In genomic region chr9:95822531-95822930, GRCm38 (mm10) we compare ENCODE assay signal across 26 mouse cellular contexts. TPM values are rescaled to one million over a fixed set of nuclear protein-coding genes. Genes with fewer than 3 reads are reported as not detected.
DNase-seq lines count a peak whose midpoint lies in the region; ATAC-seq lines count a peak whose summit lies in the region.
"Had no signal": no experiment of that assay in that cellular context is flagged by ENCODE, and none has a peak within 500 bp of the region (broad histone marks: within the 10 kb centered on the region; RNA-seq: fewer than 3 reads in every experiment).

No protein-coding gene starts in this region.

- 0 out of 2 replicates have a peak overlapping the region, but pooled peaks have one; percentile 53 for H3K27ac ChIP-seq in limb, embryonic 12.5 days
- no peak overlapping the region for H3K27ac ChIP-seq in limb, embryonic 10.5 days
- H3K27ac ChIP-seq: embryonic facial prominence, embryonic 13.5 days; embryonic facial prominence, embryonic 15.5 days; forebrain, embryonic 10.5 days; forebrain, embryonic 12.5 days; forebrain, embryonic 15.5 days had no signal

- no peak for DNase-seq in frontal cortex, postnatal 25 days (ENCODE audit: low spot score in 2 of 2)
- DNase-seq in limb, embryonic 10.5 days (ENCODE audit: low spot score) = no peak
- peak; percentile 45 for DNase-seq in brain, adult 2 months (ENCODE audit: low read depth, low spot score)
- DNase-seq in kidney, adult 18-20 months = no peak
- DNase-seq in spleen, postnatal 10 days (ENCODE audit: low spot score in 2 of 2) = no peak
- DNase-seq: adrenal gland, adult 8-10 months; adrenal gland, postnatal 14 days; adrenal gland, postnatal 36 days; cerebellum, adult 11 months; cerebellum, adult 18-20 months; cerebellum, adult 8-10 months; cerebellum, adult 9-11 months; cerebellum, postnatal 14 days; cerebellum, postnatal 36 days; embryo, embryonic 11 days had no signal

- H3K4me3 ChIP-seq in limb, embryonic 12.5 days (replicated peaks) = no peak overlapping the region
- H3K4me3 ChIP-seq in limb, embryonic 10.5 days = no peak overlapping the region
- H3K4me3 ChIP-seq: embryonic facial prominence, embryonic 13.5 days; embryonic facial prominence, embryonic 15.5 days; erythroblast, embryonic 14.5 days; forebrain, embryonic 10.5 days; forebrain, embryonic 12.5 days; forebrain, embryonic 15.5 days had no signal

- H3K4me1 ChIP-seq in limb, embryonic 12.5 days (replicated peaks) = peaks cover 12% of the 10 kb centered on the region
- H3K4me1 ChIP-seq in limb, embryonic 10.5 days = peaks cover 5% of the 10 kb centered on the region; the same call in 1 of the 2 replicates
- H3K4me1 ChIP-seq: embryonic facial prominence, embryonic 13.5 days; embryonic facial prominence, embryonic 15.5 days; forebrain, embryonic 10.5 days; forebrain, embryonic 12.5 days; forebrain, embryonic 15.5 days had no signal

- H3K27me3 ChIP-seq in limb, embryonic 12.5 days = no peaks in the 10 kb centered on the region
- H3K27me3 ChIP-seq in limb, embryonic 10.5 days (ENCODE audit: low read depth, poor library complexity, severe bottlenecking) = no peaks in the 10 kb centered on the region
- H3K27me3 ChIP-seq: embryonic facial prominence, embryonic 13.5 days; embryonic facial prominence, embryonic 15.5 days; forebrain, embryonic 12.5 days; forebrain, embryonic 15.5 days had no signal

- 80% methylated on average over 7 of the region's 7 CpGs for WGBS in limb, embryonic 12.5 days
- WGBS in limb, embryonic 10.5 days = 88% methylated on average over 7 of the region's 7 CpGs

- H3K36me3 ChIP-seq in limb, embryonic 12.5 days = no peaks in the 10 kb centered on the region
- H3K36me3 ChIP-seq in limb, embryonic 10.5 days = no peaks in the 10 kb centered on the region
- H3K36me3 ChIP-seq: embryonic facial prominence, embryonic 13.5 days; embryonic facial prominence, embryonic 15.5 days; forebrain, embryonic 10.5 days; forebrain, embryonic 12.5 days; forebrain, embryonic 15.5 days; G1E had no signal

- peak; percentile 72 for ATAC-seq in frontal cortex, adult (ENCODE audit: low TSS enrichment)
- no peak for ATAC-seq in limb, embryonic 12.5 days (ENCODE audit: insufficient number of reproducible peaks, insufficient read depth, low FRiP score, low TSS enrichment, low read depth)
- ATAC-seq: activated CD4-positive, CD25-positive, alpha-beta regulatory T cell, adult 4 months; forebrain, embryonic 15.5 days; Patski had no signal

- no peaks in the 10 kb centered on the region for H3K9me3 ChIP-seq in limb, embryonic 12.5 days
- H3K9me3 ChIP-seq in limb, embryonic 10.5 days (replicated peaks) = no peaks in the 10 kb centered on the region
- H3K9me3 ChIP-seq: embryonic facial prominence, embryonic 13.5 days; embryonic facial prominence, embryonic 15.5 days; forebrain, embryonic 10.5 days; forebrain, embryonic 12.5 days; forebrain, embryonic 15.5 days; G1E had no signal

- no peak overlapping the region for H3K9ac ChIP-seq in limb, embryonic 12.5 days (replicated peaks)
- H3K9ac ChIP-seq: embryonic facial prominence, embryonic 13.5 days; embryonic facial prominence, embryonic 15.5 days; forebrain, embryonic 12.5 days; forebrain, embryonic 15.5 days had no signal

- H3K4me2 ChIP-seq in limb, embryonic 12.5 days = no peak overlapping the region
- H3K4me2 ChIP-seq: embryonic facial prominence, embryonic 13.5 days; embryonic facial prominence, embryonic 15.5 days; forebrain, embryonic 12.5 days; forebrain, embryonic 15.5 days had no signal

RNA-seq across cellular contexts. Expression of gene Pls1, which starts 22.6 kb away (rescaled TPM):
- 5.1 and 5.5 TPM in 2 replicates for polyA plus RNA-seq in limb, embryonic 12.5 days (2016; fragmentation: Nextera tagmentation; extraction: Ambion mirVana)
- 2.8 and 2.9 TPM in 2 replicates for polyA plus RNA-seq in limb, embryonic 10.5 days (2016; fragmentation: Nextera tagmentation; extraction: Ambion mirVana)
- polyA plus RNA-seq: erythroblast, embryonic 14.5 days; G1E had no signal

RNA-seq across cellular contexts. Expression of gene Atr, which starts 34.9 kb away (rescaled TPM):
- 26.8 and 28.6 TPM in 2 replicates for polyA plus RNA-seq in limb, embryonic 12.5 days (2016; fragmentation: Nextera tagmentation; extraction: Ambion mirVana)
- polyA plus RNA-seq in limb, embryonic 10.5 days (2016; fragmentation: Nextera tagmentation; extraction: Ambion mirVana) = 18.7 and 22.6 TPM in 2 replicates
